Mouse (Mus musculus) adrenal gland (tissue): ENCODE measurements around the gene Pon2.
"Not testable (repeated sequence)": the region's sequence is repeated elsewhere in the genome, so short reads cannot be mapped to it uniquely, and the experiment has no call there.

Source experiments
- intact Hi-C: fragments of 180-260 bp; cut with DNase I; formaldehyde crosslinking; loops from one replicate; pipeline ENCODE4 v1.15.1; 2025
- long read RNA-seq, 2 experiments: library from polyadenylated mRNA; unstranded; transcript quantifications; one replicate each; pipeline ENCODE4 v2.0.0; 2020; ENCODE audit warnings: borderline replicate concordance in 1 of 2; ENCODE audit not compliant: insufficient replicate concordance in 1 of 2

Gene Pon2
- long read RNA-seq, experiment 1, transcript Pon2-201 (9 exons, 2,409 nt) = major isoform, 153 of 174 reads
- long read RNA-seq, experiment 1, partial matches to known transcripts = 6 of 174 reads
- long read RNA-seq, experiment 1, other reads (novel, unspliced or antisense) = 14 of 174 reads
- long read RNA-seq, experiment 2, transcript Pon2-201 (9 exons, 2,409 nt) = major isoform, 137 of 155 reads
- long read RNA-seq, experiment 2, partial matches to known transcripts = 3 of 155 reads
- long read RNA-seq, experiment 2, other reads (novel, unspliced or antisense) = 15 of 155 reads

DNA sequence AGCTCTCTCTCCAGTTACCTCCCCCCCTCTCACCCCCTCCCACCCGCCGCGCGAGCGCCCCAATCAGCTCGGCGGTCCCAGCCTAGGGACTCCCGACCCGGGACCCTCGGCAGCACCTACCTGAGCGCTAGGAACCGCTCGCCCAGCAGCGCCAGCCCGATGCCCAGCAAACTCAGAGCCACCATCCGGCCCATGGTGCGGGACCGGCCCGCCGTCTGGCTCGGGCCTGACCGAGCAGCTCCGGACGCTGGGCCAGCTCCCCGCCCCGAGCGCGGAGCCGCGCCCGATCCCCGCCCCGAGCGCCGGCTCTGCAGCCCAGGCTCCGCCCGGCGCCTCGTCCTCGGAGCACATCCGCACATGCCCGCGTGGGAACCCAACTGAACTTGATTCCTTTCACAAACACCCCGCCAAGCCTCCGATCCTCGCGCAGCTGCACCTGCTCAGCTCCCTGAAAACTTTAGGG is at the start of gene Pon2:
Pon2 (minus strand) TSS at position 364 of the 463 bp plus-strand sequence.
- intact Hi-C loops = loop anchor here (10.0 kb wide), 1 partner anchor 53 kb away; no protein-coding TSS in a partner anchor

GRCm38 (mm10) chr6:5344255-5344654 is 46.0 kb upstream of the Pon2 start:
- intact Hi-C loops = no loop called here

DNA sequence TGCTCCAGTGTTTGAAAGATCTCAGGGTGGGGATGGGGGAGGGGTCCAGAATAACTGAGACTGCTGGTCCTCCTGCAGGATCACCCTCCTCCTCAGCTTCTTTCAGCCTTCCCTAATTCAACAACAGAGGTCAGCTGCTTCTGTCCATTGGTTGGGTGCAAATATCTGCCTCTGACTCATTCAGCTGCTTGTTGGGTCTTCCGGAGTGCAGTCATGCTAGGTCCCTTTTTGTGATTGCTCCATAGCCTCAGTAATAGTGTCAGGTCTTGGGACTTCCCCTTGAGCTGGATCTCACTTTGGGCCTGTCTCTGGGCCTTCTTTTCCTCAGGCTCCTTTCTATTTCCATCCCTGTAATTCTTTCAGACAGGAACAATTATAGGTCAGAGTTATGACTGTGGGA is 41.0 kb upstream of the Pon2 start:
- intact Hi-C loops = not testable (repeated sequence)

- intact Hi-C loops = not testable (repeated sequence)
Observed at GRCm38 (mm10) chr6:5338781-5339180, 40.5 kb upstream of the Pon2 start.

DNA sequence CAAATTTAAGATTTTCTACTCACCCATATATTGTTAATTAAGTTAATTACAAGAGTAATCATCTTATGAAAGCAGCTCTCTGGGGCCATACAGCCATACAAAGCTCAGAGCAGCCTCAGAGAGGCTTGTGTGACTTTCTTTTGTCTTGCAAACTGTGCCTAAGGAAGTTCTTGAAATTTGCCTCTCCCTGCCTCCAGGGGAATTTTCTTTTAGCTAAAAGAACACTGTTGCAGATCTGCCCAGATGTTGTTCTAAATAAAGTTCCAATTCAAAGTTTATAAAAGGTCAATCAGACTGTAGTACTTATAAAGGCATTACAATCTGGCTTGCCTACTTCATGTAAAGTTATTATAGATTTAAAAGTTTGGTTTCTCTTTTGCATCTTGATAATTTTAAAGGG is 37.8 kb upstream of the Pon2 start:
- intact Hi-C loops = not testable (repeated sequence)

DNA sequence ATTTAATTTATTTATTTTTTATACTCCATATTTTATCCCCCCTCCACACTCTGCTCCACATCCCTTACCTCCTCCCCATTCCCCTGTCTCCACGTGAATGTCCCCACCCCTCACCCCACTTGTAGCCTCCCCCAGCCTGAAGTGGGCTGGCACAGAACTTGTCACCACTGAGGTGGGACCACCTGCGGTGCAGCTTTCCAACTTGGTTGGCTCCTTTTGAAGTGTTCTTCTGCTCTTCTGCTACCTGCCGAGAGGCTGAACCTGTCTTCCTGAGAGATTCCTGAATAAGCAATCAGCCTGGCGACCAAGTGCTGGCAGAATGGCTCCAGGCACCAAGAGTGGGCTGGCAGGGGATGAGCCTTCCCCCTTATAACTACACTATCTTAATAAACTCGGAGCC is 35.8 kb upstream of the Pon2 start:
- intact Hi-C loops = no loop called here

DNA sequence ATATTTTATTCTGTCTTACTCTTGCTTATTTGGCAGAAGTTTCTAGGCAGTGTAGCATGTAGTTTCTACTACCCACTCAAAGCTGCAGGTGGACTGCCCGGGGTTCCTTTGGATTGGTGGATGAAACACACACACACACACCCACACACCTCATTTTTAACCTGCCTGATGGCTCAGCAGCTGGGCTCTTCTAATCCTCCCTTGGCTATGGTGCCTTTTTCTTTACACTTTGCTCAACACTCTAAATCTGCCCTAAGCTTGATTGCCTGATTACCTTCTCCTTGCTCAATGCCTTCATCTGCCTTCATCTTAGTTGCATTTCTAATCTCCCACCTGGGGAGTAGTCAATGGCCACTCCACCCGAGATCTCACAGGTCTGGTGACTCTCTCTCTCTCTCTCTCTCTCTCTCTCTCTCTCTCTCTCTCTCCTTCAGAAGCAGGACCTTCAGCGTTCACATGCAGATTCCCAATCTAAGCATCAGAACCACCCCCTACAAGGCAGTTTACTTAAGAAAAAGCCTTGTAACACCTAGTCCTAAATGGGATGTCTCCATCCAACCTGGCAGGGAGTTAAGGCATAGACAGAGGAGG is 34.4 kb upstream of the Pon2 start:
- intact Hi-C loops = no loop called here

DNA sequence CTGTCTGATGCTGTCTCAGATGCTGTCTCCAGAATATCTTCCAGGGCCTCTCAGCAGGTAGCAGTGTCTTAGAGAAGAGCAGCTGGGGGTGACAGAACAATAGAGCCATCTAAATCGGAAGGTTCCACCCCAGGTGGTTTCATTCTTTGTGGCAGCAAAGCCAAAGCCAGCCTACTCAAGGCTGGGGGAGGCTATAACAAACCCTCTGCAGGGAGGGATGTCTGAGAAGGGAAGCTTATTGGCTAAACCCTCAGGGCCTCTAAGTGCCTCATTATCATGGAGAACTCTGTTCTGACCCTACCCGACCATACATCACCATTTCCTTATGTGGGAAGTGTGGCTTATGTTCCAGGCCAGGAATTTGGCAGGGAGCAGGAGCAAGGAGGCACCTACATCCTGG is 26.9 kb upstream of the Pon2 start:
- intact Hi-C loops = no loop called here

- intact Hi-C loops = not testable (repeated sequence)
Observed at GRCm38 (mm10) chr6:5324101-5324500, 25.8 kb upstream of the Pon2 start.

DNA sequence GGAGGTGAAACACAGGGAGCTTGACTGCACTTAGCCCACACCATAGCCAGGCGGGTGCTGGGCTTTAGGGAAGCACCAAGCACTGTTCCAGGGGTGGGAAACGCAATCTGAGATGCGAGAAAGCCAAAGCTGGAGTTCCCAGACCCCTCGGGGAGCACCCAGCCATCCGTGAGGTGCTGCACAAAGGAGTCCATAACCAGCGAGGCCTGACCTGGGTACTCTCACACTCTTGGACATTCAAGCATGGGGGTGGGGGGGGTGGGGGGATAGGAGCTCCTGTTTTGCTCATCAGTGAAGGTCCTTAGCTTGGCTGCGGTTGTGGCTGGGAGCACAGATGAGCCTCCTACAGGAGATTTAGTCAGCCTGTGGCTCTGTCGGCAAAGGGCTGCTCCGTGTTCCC is 18.4 kb upstream of the Pon2 start:
- intact Hi-C loops = no loop called here

GRCm38 (mm10) chr6:5315053-5315759 is 17.0 kb upstream of the Pon2 start:
- intact Hi-C loops = no loop called here

DNA sequence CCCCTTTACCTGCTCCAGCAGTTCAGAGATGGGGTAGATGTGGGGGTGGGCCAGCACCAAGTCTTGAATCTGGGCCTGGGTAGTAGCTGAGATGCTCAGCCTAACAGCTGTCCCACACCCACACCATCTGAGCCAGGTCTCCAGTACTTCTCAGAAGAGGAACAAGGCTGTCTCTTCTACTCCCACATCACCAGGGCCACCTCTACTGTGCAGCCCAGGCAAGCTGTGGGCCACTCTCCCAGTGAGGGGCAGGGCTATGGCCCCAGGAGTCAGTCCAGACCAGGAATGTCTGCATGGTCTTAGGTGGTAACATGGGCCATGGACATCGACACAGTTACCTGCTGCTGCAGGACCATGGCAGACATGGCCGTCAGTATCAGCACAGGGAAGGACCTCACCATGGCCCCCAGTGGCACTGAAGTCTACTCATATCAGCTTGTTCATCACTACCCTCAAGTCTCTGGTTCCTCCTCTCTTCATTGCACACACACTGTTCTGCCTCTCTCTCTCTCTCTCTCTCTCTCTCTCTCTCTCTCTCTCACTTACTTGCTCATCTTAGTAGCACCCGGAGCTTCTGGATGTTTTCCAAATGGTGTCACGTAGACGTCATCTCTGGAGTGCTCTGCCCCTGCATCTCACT is 15.8 kb upstream of the Pon2 start:
- intact Hi-C loops = no loop called here

- intact Hi-C loops = no loop called here
Observed at GRCm38 (mm10) chr6:5310491-5310890, 12.2 kb upstream of the Pon2 start.

GRCm38 (mm10) chr6:5309595-5310197 is 11.4 kb upstream of the Pon2 start:
- intact Hi-C loops = no loop called here

- intact Hi-C loops = no loop called here
Observed at GRCm38 (mm10) chr6:5305926-5306325, 7.7 kb upstream of the Pon2 start.

- intact Hi-C loops = no loop called here
Observed at GRCm38 (mm10) chr6:5304956-5305355, 6.7 kb upstream of the Pon2 start.

- intact Hi-C loops = no loop called here
Observed at GRCm38 (mm10) chr6:5300629-5301028, 2.4 kb upstream of the Pon2 start.

GRCm38 (mm10) chr6:5299561-5299960 is 1.3 kb upstream of the Pon2 start:
- intact Hi-C loops = loop anchor here (10.0 kb wide), 1 partner anchor 55 kb away; no protein-coding TSS in a partner anchor

- intact Hi-C loops = loop anchor here (10.0 kb wide), 1 partner anchor 53 kb away; no protein-coding TSS in a partner anchor
Observed at GRCm38 (mm10) chr6:5297321-5298091, 749 bp downstream of the Pon2 start.

- intact Hi-C loops = loop anchor here (10.0 kb wide), 1 partner anchor 51 kb away; no protein-coding TSS in a partner anchor
Observed at GRCm38 (mm10) chr6:5296067-5296466, 2.2 kb downstream of the Pon2 start.
